Mouse (Mus musculus) left cerebral cortex, postnatal 36 days (tissue): Measurements from ENCODE around the gene Sephs2. TPM values are rescaled to one million over a fixed set of nuclear protein-coding genes. Genes with fewer than 3 reads are reported as not detected.
A peak's percentile ranks its signal among the peaks of the same experiment; 100 is the strongest.

Source experiments
- DNase-seq, 2 experiments: peaks; one replicate each; pipeline ENCODE4 v3.0.0; 2021 to 2022; ENCODE audit warnings: low spot score in 2 of 2, mixed read lengths in 1 of 2
- intact Hi-C: fragments of 180-260 bp; cut with DNase I; formaldehyde crosslinking; loops from one replicate; pipeline ENCODE4 v1.15.1; 2025
- total RNA-seq, 2 experiments: library from RNA; stranded (reverse); gene quantifications; 2 replicates each; pipeline ENCODE4 v1.2.3; 2021

Gene Sephs2
- total RNA-seq = 10 to 100 TPM; 38.4 to 43.1 TPM

- peak; percentile 91 to 94 for DNase-seq
- intact Hi-C loops = no loop called here
These were observed at the start of gene Sephs2 for GRCm38 (mm10) chr7:127273925-127274789. TSS of gene Sephs2 (minus strand) at chr7:127274055.

DNA sequence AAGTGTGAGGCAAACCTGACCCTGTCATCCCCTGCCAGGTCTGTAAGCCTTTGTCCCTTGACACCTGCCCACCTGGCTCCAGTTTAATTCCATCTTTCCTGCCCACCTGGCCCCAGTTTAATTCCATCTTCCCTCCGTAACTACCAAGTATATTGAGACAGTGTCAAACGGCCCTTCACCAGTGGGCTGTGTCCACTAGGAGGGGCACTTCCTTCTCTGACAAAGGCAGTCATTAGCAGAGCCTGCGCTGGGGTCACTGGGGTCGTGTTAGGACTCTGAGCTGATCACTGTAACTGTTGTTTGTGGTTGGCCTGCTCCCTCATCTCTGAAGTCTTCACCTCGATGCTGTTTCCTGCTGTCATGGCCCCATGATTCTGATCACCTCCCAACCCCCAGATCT lies 48.2 kb upstream of the Sephs2 start:
- no peak for DNase-seq
- intact Hi-C loops = no loop called here

DNA sequence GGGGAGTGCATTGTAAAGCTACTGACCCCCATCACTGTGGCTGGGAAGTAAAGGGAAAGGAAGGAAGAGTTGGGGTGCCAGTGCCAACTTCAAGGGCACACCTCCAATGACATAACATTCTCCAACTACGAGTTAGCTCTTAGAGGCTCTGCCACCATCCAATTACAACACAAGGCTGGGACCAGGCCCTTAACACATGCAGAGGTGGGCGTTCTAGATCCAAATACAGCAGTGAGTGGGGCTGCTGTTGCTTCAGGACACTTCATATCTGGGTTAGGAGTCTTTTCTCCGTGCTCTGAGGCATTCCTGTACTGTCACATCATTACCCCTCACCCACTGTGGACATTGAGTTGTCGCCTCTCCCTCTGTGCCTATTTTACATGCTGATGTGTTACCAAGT lies 47.3 kb upstream of the Sephs2 start:
- DNase-seq = no peak
- intact Hi-C loops = no loop called here

DNA sequence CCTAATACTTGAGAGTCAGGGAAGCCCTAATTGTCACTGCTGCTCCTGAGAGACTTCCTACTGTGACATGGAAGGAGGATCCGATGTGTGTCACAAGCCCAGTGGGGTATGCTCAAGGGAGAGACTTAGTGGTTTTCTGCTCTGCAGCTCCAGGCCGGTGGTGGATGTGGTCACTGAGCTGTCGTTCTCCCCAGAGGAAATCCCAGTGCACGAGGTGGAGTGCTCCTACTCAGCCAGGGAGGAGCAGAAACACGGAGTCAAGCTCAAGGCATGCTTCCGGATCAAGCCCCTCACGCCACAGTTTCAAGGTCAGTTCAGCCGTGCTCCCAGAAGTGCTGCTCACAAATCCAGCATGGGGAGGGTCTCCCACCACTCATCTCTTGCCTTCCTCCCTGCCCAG lies 40.1 kb upstream of the Sephs2 start:
- intact Hi-C loops = no loop called here
- DNase-seq = no peak

- DNase-seq = no peak
- intact Hi-C loops = loop anchor here (5.0 kb wide), 1 partner anchor 32 kb away; no protein-coding TSS in a partner anchor
These were observed 36.1 kb upstream of the Sephs2 start for GRCm38 (mm10) chr7:127309951-127310350.

DNA sequence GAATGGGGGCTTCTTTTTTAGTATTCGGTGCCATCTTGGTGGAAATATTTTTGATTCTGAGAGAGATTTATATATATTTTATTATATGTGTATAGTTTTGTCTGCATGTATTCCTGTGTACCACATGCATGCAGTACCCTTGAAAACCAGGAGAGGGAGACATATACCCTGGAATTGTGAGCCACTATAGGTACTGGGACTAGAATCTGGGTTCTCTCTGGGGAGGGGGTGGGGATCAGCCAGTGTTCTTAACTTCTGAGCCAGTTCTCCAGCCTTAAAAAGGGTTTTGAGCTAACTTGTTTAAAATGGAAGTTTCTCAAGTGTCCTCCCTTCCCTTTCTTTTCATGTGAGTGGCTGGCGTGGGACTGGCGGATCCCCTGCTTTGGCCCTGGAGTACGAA lies 35.0 kb upstream of the Sephs2 start:
- intact Hi-C loops = loop anchor here (5.0 kb wide), 1 partner anchor 33 kb away; no protein-coding TSS in a partner anchor
- DNase-seq = peak; percentile 13 to 44

GRCm38 (mm10) chr7:127308431-127308830 lies 34.6 kb upstream of the Sephs2 start:
- no peak for DNase-seq
- intact Hi-C loops = loop anchor here (5.0 kb wide), 1 partner anchor 34 kb away; no protein-coding TSS in a partner anchor

- intact Hi-C loops = no loop called here
These were observed 23.8 kb upstream of the Sephs2 start for GRCm38 (mm10) chr7:127297586-127298193.

GRCm38 (mm10) chr7:127296786-127297555 lies 23.1 kb upstream of the Sephs2 start:
- DNase-seq = no peak
- intact Hi-C loops = no loop called here

More at GRCm38 (mm10) chr7:127297586-127298193, 23.8 kb upstream of the Sephs2 start:
- no peak for DNase-seq

DNA sequence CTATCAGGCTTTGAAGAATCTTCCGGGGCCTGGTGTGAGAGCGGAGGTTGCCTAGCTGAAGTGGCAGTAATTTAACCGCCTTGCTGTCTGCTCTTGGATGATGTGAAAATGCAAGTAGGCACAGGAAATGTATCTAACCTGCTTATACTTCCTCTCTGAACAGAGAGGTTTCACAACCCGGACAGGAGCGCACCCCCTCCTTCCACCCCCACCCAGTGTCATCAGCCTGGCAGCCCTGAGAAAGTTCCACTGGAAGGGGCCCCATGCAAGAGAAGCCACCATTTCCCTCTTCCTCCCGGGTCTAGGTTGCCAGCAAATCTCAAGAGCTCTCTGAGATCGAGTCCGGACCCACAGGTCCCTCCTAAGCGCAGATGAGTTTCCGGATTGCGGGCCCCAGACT lies 22.2 kb upstream of the Sephs2 start, which contains the start of gene Itgal:
Gene Itgal, plus strand, starts transcription at position 163 of the 400 bp plus-strand sequence.
- intact Hi-C loops = no loop called here
- DNase-seq = no peak

- no peak for DNase-seq
- intact Hi-C loops = no loop called here
These were observed 16.3 kb upstream of the Sephs2 start for GRCm38 (mm10) chr7:127290142-127290541.

DNA sequence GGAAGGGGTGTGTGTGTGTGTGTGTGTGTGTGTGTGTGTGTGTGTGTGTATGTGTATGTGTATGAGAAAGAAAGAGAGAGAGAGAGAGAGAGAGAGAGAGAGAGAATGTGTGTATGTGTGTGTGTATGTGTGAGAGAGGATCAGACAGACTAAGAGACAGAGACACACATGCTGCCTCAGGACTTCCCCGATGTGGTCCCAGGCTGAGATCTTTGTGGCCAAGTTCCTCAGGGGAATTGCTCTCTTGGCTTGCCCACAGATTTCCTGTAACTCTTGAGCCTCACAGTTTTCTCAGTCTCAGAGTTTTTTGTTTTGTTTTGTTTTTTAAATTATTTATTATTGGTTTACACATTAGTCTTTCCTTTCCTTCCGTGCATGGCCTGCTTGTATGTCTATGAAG lies 15.5 kb upstream of the Sephs2 start:
- intact Hi-C loops = no loop called here

DNA sequence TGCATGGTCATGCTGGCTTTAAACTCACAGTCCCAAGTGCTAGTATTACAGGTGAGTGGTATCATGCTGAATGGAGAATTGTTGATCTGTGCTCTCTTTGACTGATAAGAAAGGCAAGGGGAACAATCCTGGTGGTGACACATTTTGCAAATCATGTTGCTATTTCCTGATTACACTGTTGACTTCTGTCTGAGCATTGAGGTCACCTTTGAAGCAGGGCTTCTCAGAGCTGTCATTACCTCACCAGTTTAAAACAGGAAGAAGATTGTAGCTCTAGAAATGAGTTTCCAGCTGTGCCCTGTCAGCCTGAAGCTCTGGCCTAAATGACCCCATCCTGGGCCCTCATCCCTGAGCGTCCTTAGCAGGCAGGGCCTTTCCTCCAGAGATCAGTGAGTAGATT lies 14.1 kb upstream of the Sephs2 start:
- no peak for DNase-seq
- intact Hi-C loops = no loop called here

More for the DNA sequence above, 15.5 kb upstream of the Sephs2 start:
- no peak for DNase-seq

GRCm38 (mm10) chr7:127285154-127285553 lies 11.3 kb upstream of the Sephs2 start:
- no peak for DNase-seq
- intact Hi-C loops = no loop called here

DNA sequence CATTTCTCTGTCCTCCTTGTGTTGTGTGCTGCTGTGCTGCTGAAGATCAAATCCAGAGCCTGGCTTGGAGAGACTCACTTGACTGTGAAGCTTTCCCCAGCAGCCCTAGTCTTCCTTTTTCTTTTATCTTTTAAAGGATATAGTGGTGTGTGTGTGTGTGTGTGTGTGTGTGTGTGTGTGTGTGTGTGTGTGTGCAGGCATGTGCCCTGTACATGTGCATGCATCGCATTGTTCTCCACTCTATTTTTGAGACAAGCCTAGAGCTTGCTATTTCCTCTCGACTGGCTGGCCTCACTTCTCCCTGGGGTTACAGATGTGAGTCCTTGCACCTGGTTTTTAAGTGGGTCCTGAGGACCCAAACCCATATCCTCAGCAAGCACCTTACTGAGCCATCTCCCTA lies 8.3 kb upstream of the Sephs2 start:
- intact Hi-C loops = no loop called here
- DNase-seq = no peak

DNA sequence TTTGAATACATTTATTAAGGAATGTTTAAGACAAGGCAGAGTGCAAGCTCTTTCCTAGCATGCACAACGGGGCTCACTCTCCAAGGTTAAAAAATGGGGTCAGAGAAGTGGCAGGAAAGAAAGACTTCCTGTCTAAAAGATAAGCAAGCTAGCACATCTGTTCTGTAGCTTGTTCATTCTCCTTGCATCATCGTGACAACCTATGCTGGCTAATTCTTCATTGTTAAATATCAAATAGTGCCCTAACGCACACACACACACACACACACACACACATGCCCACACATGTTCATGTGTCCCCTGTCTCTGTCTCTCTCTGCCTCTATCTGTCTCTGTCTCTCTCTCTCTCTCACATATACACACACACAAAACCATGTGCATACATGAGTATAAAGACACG lies 7.3 kb upstream of the Sephs2 start:
- DNase-seq = no peak
- intact Hi-C loops = no loop called here

- intact Hi-C loops = no loop called here
- DNase-seq = no peak
These were observed 6.2 kb upstream of the Sephs2 start for GRCm38 (mm10) chr7:127280092-127280491.

DNA sequence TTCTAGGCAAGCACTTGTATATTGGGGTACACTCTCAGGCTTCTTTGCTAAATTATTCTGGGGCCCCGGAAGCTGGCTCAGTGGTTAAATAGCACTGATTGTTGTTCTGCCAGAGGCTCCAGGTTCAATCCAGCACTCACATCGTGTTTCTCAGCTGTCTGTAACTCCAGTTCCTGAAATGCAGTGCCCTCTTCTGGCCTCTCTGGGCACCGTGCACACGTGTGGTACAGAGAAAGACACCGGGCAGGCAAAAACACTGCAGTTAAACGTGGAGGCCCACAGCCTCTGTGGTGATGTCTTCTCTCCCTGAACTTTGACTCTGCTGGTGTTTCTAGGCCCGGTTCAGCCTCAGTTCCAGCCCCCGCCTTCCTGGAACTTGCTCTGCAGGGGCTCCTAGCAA lies 4.5 kb upstream of the Sephs2 start:
- no peak for DNase-seq
- intact Hi-C loops = no loop called here

DNA sequence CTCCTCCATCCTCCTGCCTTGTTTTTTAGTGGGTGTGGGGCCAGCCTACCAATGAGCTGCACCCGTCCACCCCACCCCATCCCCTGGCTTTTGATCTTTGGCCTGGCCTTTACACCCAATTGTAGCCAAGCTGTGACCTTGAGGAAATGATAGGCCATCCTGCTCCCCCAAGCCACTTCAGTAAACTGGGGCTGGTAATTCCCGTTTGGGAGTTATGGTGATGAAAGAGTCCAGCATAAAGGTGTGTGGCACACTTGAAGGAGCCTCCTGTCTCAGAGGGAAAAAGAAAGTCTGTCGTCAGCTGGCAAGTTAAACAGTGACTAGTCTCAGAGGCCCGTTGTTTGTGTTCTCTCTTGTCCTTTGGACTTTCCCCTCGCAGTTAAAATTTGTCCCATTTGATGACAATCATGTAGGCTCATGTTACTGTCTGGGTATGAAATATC lies 2.7 kb upstream of the Sephs2 start:
- intact Hi-C loops = no loop called here
- no peak for DNase-seq
